Comparison of ENCODE assay signal across 8 mouse cellular contexts in the genomic region with DNA sequence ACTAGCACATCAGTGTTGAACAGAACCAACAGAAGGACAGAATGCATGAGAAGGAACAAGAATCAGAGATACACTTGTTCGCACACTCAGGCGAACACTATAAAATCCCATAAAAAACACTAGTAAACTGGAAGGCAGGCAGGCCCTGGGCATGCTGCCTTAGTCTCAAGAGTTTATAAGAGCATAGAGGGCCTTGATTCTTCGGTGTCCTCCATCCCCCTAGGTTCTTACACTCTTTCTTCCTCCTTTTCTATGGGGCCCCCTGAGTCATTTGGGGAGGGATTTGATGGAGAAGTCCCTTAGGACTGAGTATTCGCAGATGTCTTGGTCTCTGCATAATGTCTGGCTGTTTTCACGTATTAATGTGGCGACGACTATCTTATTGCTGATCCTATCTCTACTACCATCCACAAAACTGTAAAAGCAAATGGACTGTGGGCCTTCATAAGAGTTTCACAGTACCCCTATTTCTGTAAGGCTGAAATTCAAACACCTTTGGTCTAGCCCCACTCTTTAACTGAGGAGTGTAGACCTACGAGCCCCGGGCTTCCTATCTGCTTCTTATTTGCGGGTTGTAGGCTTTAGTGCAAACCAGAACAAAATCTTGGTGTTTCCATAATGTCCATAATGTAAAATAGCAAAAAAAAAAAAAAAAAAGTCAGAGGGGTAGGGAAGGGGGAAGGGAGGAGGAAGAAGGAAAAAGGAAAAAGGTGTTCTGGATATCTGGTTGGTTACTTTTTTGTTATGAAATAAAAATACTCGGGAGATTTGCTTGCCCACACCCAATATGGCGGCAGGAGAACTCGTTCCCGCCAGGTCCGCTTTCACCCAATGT. TPM values are rescaled to one million over a fixed set of nuclear protein-coding genes. Genes with fewer than 3 reads are reported as not detected.
DNase-seq lines count a peak whose midpoint lies in the region; ATAC-seq lines count a peak whose summit lies in the region.

No protein-coding gene starts in this region.

- peak overlapping the region; percentile 65 for H3K4me2 ChIP-seq in heart, embryonic 14.5 days (ENCODE audit: low read length)
- peak overlapping the region; percentile 58 for H3K4me2 ChIP-seq in heart, embryonic 16.5 days (ENCODE audit: low read depth, low read length)
- peak overlapping the region; percentile 43; the same call in 1 of the 2 replicates for H3K4me2 ChIP-seq in midbrain, embryonic 11.5 days

- DNase-seq in heart, postnatal 4 days, result no peak
- DNase-seq in NIH3T3 (ENCODE audit: low read depth), result peak; percentile 17
- DNase-seq in midbrain, embryonic 11.5 days (ENCODE audit: low spot score, missing footprints), result peak; percentile 90
- no peak for DNase-seq in left cerebral cortex, adult 9 months (ENCODE audit: low spot score in 2 of 2)
- DNase-seq in adrenal gland, postnatal 36 days, result no peak

- peaks cover 0 to 17% of the 10 kb centered on the region in 2 experiments; a peak in 2 of 4 replicates for H3K4me1 ChIP-seq in heart, embryonic 14.5 days (ENCODE audit: control insufficient read depth in 2 of 2, insufficient read depth in 2 of 2, low read length in 2 of 2)
- H3K4me1 ChIP-seq in heart, embryonic 16.5 days (ENCODE audit: control insufficient read depth, insufficient read depth, low read length), result peaks cover 18% of the 10 kb centered on the region
- H3K4me1 ChIP-seq in midbrain, embryonic 11.5 days (ENCODE audit: control insufficient read depth, insufficient read depth, low read length), result peaks cover 15% of the 10 kb centered on the region; the same call in 1 of the 2 replicates

- H3K9me3 ChIP-seq in heart, embryonic 14.5 days (ENCODE audit: control insufficient read depth, low read length), result no peaks in the 10 kb centered on the region
- no peaks in the 10 kb centered on the region for H3K9me3 ChIP-seq in heart, embryonic 16.5 days (replicated peaks; ENCODE audit: control insufficient read depth, low read length)
- no peaks in the 10 kb centered on the region for H3K9me3 ChIP-seq in midbrain, embryonic 11.5 days (ENCODE audit: control insufficient read depth, low read length)

- no peak overlapping the region; the same call in 1 of the 2 replicates for H3K9ac ChIP-seq in heart, embryonic 14.5 days (ENCODE audit: low read length)
- H3K9ac ChIP-seq in heart, embryonic 16.5 days (ENCODE audit: low read length), result no peak overlapping the region; the same call in none of the 2 replicates
- H3K9ac ChIP-seq in midbrain, embryonic 11.5 days (ENCODE audit: low read length), result peak overlapping the region; percentile 90; the same call in 1 of the 2 replicates

- 54% methylated on average over 15 of the region's 15 CpGs for WGBS in heart, embryonic 14.5 days
- 51% methylated on average over 15 of the region's 15 CpGs for WGBS in heart, embryonic 16.5 days
- 55% methylated on average over 15 of the region's 15 CpGs for WGBS in midbrain, embryonic 11.5 days

- peak overlapping the region; percentile 71 to 98 for H3K4me3 ChIP-seq in heart, embryonic 14.5 days (ENCODE audit: control insufficient read depth in 1 of 2, insufficient read depth in 1 of 2, low read depth in 1 of 2, low read length in 2 of 2)
- H3K4me3 ChIP-seq in heart, embryonic 16.5 days (ENCODE audit: low read length), result peak overlapping the region; percentile 97
- peak overlapping the region; percentile 91 for H3K4me3 ChIP-seq in midbrain, embryonic 11.5 days (ENCODE audit: low read depth, low read length)

- H3K36me3 ChIP-seq in heart, embryonic 14.5 days (ENCODE audit: control insufficient read depth, insufficient read depth, low read length), result peaks cover 17% of the 10 kb centered on the region
- H3K36me3 ChIP-seq in heart, embryonic 16.5 days (ENCODE audit: control insufficient read depth, insufficient read depth), result peaks cover 10% of the 10 kb centered on the region
- H3K36me3 ChIP-seq in midbrain, embryonic 11.5 days (ENCODE audit: control insufficient read depth, insufficient read depth, low read length), result peaks cover 7% of the 10 kb centered on the region; the same call in 1 of the 2 replicates

- peak overlapping the region in 1 of 2 experiments; percentile 85; a peak in 2 of 4 replicates for H3K27ac ChIP-seq in heart, embryonic 14.5 days (replicated peaks in 1 of 2; ENCODE audit: control insufficient read depth in 1 of 2, insufficient read depth in 1 of 2, low read depth in 2 of 2, low read length in 2 of 2)
- H3K27ac ChIP-seq in heart, embryonic 16.5 days (ENCODE audit: low read length), result 0 out of 2 replicates have a peak overlapping the region, but pooled peaks have one; percentile 16
- H3K27ac ChIP-seq in midbrain, embryonic 11.5 days (ENCODE audit: low read depth, low read length), result peak overlapping the region; percentile 25; the same call in 1 of the 2 replicates

- H3K27me3 ChIP-seq in heart, embryonic 14.5 days (ENCODE audit: control insufficient read depth, insufficient read depth, low read length), result no peaks in the 10 kb centered on the region
- H3K27me3 ChIP-seq in heart, embryonic 16.5 days (ENCODE audit: control insufficient read depth, insufficient read depth, low read length), result peaks cover 5% of the 10 kb centered on the region
- peaks cover 2% of the 10 kb centered on the region; the same call in 1 of the 2 replicates for H3K27me3 ChIP-seq in midbrain, embryonic 11.5 days (ENCODE audit: control insufficient read depth, insufficient read depth, low read length)

- ATAC-seq in heart, embryonic 14.5 days (ENCODE audit: insufficient number of reproducible peaks, insufficient read depth, low FRiP score, low read depth), result no peak
- no peak for ATAC-seq in heart, embryonic 16.5 days (replicated peaks; ENCODE audit: extremely low read depth, insufficient read depth, low FRiP score)
- ATAC-seq in midbrain, embryonic 11.5 days (ENCODE audit: low FRiP score), result peak; percentile 28; the same call in 1 of the 2 replicates
- ATAC-seq in megakaryocyte progenitor cell, adult 5-6 weeks (replicated peaks; ENCODE audit: poor library complexity), result no peak

RNA-seq across cellular contexts. Expression of a gene that starts 0.5 kb away (rescaled TPM):
- polyA plus RNA-seq in heart, embryonic 14.5 days (2014; fragmentation: Nextera tagmentation; extraction: Ambion mirVana), result 119 TPM in 2 replicates
- total RNA-seq in heart, postnatal 4 days (2021), result 100 to 1,000 TPM; 101 to 103 TPM
- 131 and 138 TPM in 2 replicates for polyA plus RNA-seq in heart, embryonic 16.5 days (2015; fragmentation: Nextera tagmentation; extraction: Ambion mirVana)
- 234 and 249 TPM in 2 replicates for polyA plus RNA-seq in midbrain, embryonic 11.5 days (2014; fragmentation: Nextera tagmentation; extraction: Ambion mirVana)
- total RNA-seq in megakaryocyte progenitor cell, adult 5-6 weeks (2015), result 245 and 255 TPM in 2 replicates
- total RNA-seq in megakaryocyte progenitor cell, adult 5-6 weeks (2017), result 673 and 874 TPM in 2 replicates
- 10 to 100 TPM; 19.2 to 21.4 TPM for total RNA-seq in adrenal gland, postnatal 36 days (2021)

RNA-seq across cellular contexts. Expression of a gene that starts 40.4 kb away (rescaled TPM):
- polyA plus RNA-seq in heart, embryonic 14.5 days (2014; fragmentation: Nextera tagmentation; extraction: Ambion mirVana), result 0.27 and 0.41 TPM in 2 replicates
- not detected for total RNA-seq in heart, postnatal 4 days (2021)
- 0.12 and 0.17 TPM in 2 replicates for polyA plus RNA-seq in heart, embryonic 16.5 days (2015; fragmentation: Nextera tagmentation; extraction: Ambion mirVana)
- polyA plus RNA-seq in midbrain, embryonic 11.5 days (2014; fragmentation: Nextera tagmentation; extraction: Ambion mirVana), result 0.25 and 0.33 TPM in 2 replicates
- total RNA-seq in megakaryocyte progenitor cell, adult 5-6 weeks (2015), result not detected in 2 replicates
- not detected in 2 replicates for total RNA-seq in megakaryocyte progenitor cell, adult 5-6 weeks (2017)
- total RNA-seq in adrenal gland, postnatal 36 days (2021), result not detected

RNA-seq across cellular contexts. Expression of a gene that starts 47.1 kb away (rescaled TPM):
- 0.12 and 0.13 TPM in 2 replicates for polyA plus RNA-seq in heart, embryonic 14.5 days (2014; fragmentation: Nextera tagmentation; extraction: Ambion mirVana)
- not detected for total RNA-seq in heart, postnatal 4 days (2021)
- polyA plus RNA-seq in heart, embryonic 16.5 days (2015; fragmentation: Nextera tagmentation; extraction: Ambion mirVana), result 0.04 TPM in 1 of 2 replicates, not detected in the other
- 0.04 and 0.10 TPM in 2 replicates for polyA plus RNA-seq in midbrain, embryonic 11.5 days (2014; fragmentation: Nextera tagmentation; extraction: Ambion mirVana)
- total RNA-seq in megakaryocyte progenitor cell, adult 5-6 weeks (2015), result not detected in 2 replicates
- total RNA-seq in megakaryocyte progenitor cell, adult 5-6 weeks (2017), result not detected in 2 replicates
- not detected for total RNA-seq in adrenal gland, postnatal 36 days (2021)

RNA-seq across cellular contexts. Expression of a gene that starts 58.3 kb away (rescaled TPM):
- polyA plus RNA-seq in heart, embryonic 14.5 days (2014; fragmentation: Nextera tagmentation; extraction: Ambion mirVana), result not detected in 2 replicates
- not detected for total RNA-seq in heart, postnatal 4 days (2021)
- not detected in 2 replicates for polyA plus RNA-seq in heart, embryonic 16.5 days (2015; fragmentation: Nextera tagmentation; extraction: Ambion mirVana)
- polyA plus RNA-seq in midbrain, embryonic 11.5 days (2014; fragmentation: Nextera tagmentation; extraction: Ambion mirVana), result 0.16 TPM in 1 of 2 replicates, not detected in the other
- not detected in 2 replicates for total RNA-seq in megakaryocyte progenitor cell, adult 5-6 weeks (2015)
- not detected in 2 replicates for total RNA-seq in megakaryocyte progenitor cell, adult 5-6 weeks (2017)
- total RNA-seq in adrenal gland, postnatal 36 days (2021), result not detected

Comparison
In these comparisons a context has a peak if more than half of its experiments do, and no peak if none do; other contexts are left out.
1. DNase-seq: peak in NIH3T3 (single experiment) and midbrain, embryonic 11.5 days (single experiment); none in heart, postnatal 4 days (single experiment), left cerebral cortex, adult 9 months (0 of 2) and adrenal gland, postnatal 36 days (0 of 2).
2. RNA of a gene that starts 0.5 kb away (total RNA-seq): 245 to 874 TPM in megakaryocyte progenitor cell, adult 5-6 weeks and 101 to 103 TPM in heart, postnatal 4 days; 19.2 to 21.4 TPM in adrenal gland, postnatal 36 days; every median in the first group is over 4 times any median in the second.
3. Peak in every context shown above with its lines, with median percentiles within 50 percentile points of each other: H3K4me2 ChIP-seq and H3K4me3 ChIP-seq.